ENCODE assay signal across 3 mouse cellular contexts in the genomic region with DNA sequence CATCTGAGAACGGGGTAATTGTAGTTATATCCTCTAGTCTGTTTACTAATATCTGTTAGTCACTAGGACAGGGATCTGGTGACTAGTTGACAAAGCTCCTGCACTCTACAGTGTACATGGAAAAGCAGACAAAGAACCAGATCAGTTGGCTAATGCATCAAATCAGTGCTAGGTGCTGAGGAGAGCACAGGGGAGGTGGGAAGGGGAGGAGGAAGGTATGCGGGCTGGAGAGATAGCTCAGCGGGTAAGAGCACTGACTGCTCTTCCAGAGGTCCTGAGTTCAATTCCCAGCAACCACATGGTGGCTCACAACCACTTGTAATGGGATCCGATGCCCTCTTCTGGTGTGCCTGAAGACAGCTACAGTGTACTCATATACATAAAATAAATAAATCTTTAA. TPM values are rescaled to one million over a fixed set of nuclear protein-coding genes. Genes with fewer than 3 reads are reported as not detected.
DNase-seq lines count a peak whose midpoint lies in the region; ATAC-seq lines count a peak whose summit lies in the region.
"Not testable (repeated sequence)": the region's sequence is repeated elsewhere in the genome, so short reads cannot be mapped to it uniquely, and the experiment has no call there.

No protein-coding gene starts in this region.

- 0 out of 2 replicates have a peak overlapping the region, but pooled peaks have one; percentile 2 for H3K4me2 ChIP-seq in hindbrain, embryonic 13.5 days
- not testable (repeated sequence) for H3K4me2 ChIP-seq in midbrain, embryonic 11.5 days

- peak; percentile 81 for DNase-seq in heart, adult 11 months
- DNase-seq in midbrain, embryonic 11.5 days (ENCODE audit: low spot score, missing footprints) = peak; percentile 59

- H3K36me3 ChIP-seq in hindbrain, embryonic 13.5 days = peaks cover 18% of the 10 kb centered on the region
- H3K36me3 ChIP-seq in midbrain, embryonic 11.5 days (ENCODE audit: control insufficient read depth, insufficient read depth, low read length) = not testable (repeated sequence)

- 96% methylated on average over 4 of the region's 4 CpGs for WGBS in hindbrain, embryonic 13.5 days
- WGBS in midbrain, embryonic 11.5 days = 88% methylated on average over 4 of the region's 4 CpGs

- peaks cover 47% of the 10 kb centered on the region for H3K4me1 ChIP-seq in hindbrain, embryonic 13.5 days (replicated peaks)
- peaks cover 11% of the 10 kb centered on the region for H3K4me1 ChIP-seq in midbrain, embryonic 11.5 days (ENCODE audit: control insufficient read depth, insufficient read depth, low read length)

- H3K27ac ChIP-seq in hindbrain, embryonic 13.5 days; midbrain, embryonic 11.5 days (ENCODE audit: low read depth, low read length): not testable (repeated sequence)

- not testable (repeated sequence) for H3K9ac ChIP-seq in hindbrain, embryonic 13.5 days; midbrain, embryonic 11.5 days (ENCODE audit: low read length)

- H3K27me3 ChIP-seq in hindbrain, embryonic 13.5 days; midbrain, embryonic 11.5 days (ENCODE audit: control insufficient read depth, insufficient read depth, low read length): not testable (repeated sequence)

- not testable (repeated sequence) for ATAC-seq in hindbrain, embryonic 13.5 days (ENCODE audit: low FRiP score); midbrain, embryonic 11.5 days (ENCODE audit: low FRiP score)

- not testable (repeated sequence) for H3K4me3 ChIP-seq in hindbrain, embryonic 13.5 days; midbrain, embryonic 11.5 days (ENCODE audit: low read depth, low read length)

- H3K9me3 ChIP-seq in hindbrain, embryonic 13.5 days; midbrain, embryonic 11.5 days (ENCODE audit: control insufficient read depth, low read length): not testable (repeated sequence)

RNA-seq across cellular contexts. Expression of a gene that starts 2.4 kb away (rescaled TPM):
- 57.0 and 57.1 TPM in 2 replicates for polyA plus RNA-seq in hindbrain, embryonic 13.5 days (2015; fragmentation: Nextera tagmentation; extraction: Ambion mirVana)
- 39.9 and 40.8 TPM in 2 replicates for polyA plus RNA-seq in midbrain, embryonic 11.5 days (2014; fragmentation: Nextera tagmentation; extraction: Ambion mirVana)

RNA-seq across cellular contexts. Expression of a gene that starts 5.0 kb away (rescaled TPM):
- polyA plus RNA-seq in hindbrain, embryonic 13.5 days (2015; fragmentation: Nextera tagmentation; extraction: Ambion mirVana) = 112 and 114 TPM in 2 replicates
- polyA plus RNA-seq in midbrain, embryonic 11.5 days (2014; fragmentation: Nextera tagmentation; extraction: Ambion mirVana) = 50.0 and 50.8 TPM in 2 replicates

RNA-seq across cellular contexts. Expression of a gene that starts 31.2 kb away (rescaled TPM):
- polyA plus RNA-seq in hindbrain, embryonic 13.5 days (2015; fragmentation: Nextera tagmentation; extraction: Ambion mirVana) = 44.8 and 49.8 TPM in 2 replicates
- polyA plus RNA-seq in midbrain, embryonic 11.5 days (2014; fragmentation: Nextera tagmentation; extraction: Ambion mirVana) = 16.0 and 21.4 TPM in 2 replicates

RNA-seq across cellular contexts. Expression of a gene that starts 32.1 kb away (rescaled TPM):
- 55.6 and 55.9 TPM in 2 replicates for polyA plus RNA-seq in hindbrain, embryonic 13.5 days (2015; fragmentation: Nextera tagmentation; extraction: Ambion mirVana)
- 66.7 and 73.8 TPM in 2 replicates for polyA plus RNA-seq in midbrain, embryonic 11.5 days (2014; fragmentation: Nextera tagmentation; extraction: Ambion mirVana)

RNA-seq across cellular contexts. Expression of a gene that starts 39.4 kb away (rescaled TPM):
- 4.1 and 5.7 TPM in 2 replicates for polyA plus RNA-seq in hindbrain, embryonic 13.5 days (2015; fragmentation: Nextera tagmentation; extraction: Ambion mirVana)
- polyA plus RNA-seq in midbrain, embryonic 11.5 days (2014; fragmentation: Nextera tagmentation; extraction: Ambion mirVana) = 1.9 TPM in 2 replicates
